ENCODE assay signal across 8 mouse cellular contexts in the genomic region with DNA sequence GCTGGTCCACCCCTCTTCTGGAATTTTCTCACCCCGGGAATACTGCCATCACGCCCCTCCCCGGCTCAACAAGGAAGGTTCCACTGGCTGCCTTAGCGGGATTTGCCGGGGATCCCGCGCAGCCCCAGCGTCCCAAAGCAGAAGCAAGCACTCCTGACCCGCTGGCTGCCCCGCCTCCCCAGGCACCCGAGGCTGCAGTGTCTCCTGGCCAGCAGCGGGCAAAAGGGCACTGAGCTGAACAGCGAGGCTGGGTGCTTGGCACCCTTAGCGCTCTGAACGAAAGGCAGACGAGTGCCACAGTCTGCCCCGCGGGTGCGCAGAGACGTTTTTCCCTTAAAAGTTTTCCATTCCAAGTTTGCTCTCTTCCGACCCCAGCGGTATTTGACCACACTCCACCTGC. TPM values are rescaled to one million over a fixed set of nuclear protein-coding genes. Genes with fewer than 3 reads are reported as not detected.
DNase-seq lines count a peak whose midpoint lies in the region; ATAC-seq and TF ChIP-seq lines count a peak whose summit lies in the region.
"Had no signal": no experiment of that assay in that cellular context is flagged by ENCODE, and none has a peak within 500 bp of the region (broad histone marks: within the 10 kb centered on the region; RNA-seq: fewer than 3 reads in every experiment).

No protein-coding gene starts in this region.

- 0 out of 2 replicates have a peak, but pooled peaks have one; percentile 21 for ATAC-seq in intestine, embryonic 15.5 days
- no peak for ATAC-seq in liver, embryonic 13.5 days (ENCODE audit: low read depth)

- no peak overlapping the region for H3K9ac ChIP-seq in ES-E14 (ENCODE audit: insufficient read depth, low read depth, low read length, poor library complexity, severe bottlenecking)
- peak overlapping the region; percentile 53 for H3K9ac ChIP-seq in intestine, embryonic 15.5 days
- peak overlapping the region; percentile 43; the same call in 1 of the 2 replicates for H3K9ac ChIP-seq in liver, embryonic 13.5 days

- WGBS in intestine, embryonic 15.5 days: 1% methylated on average over 22 of the region's 22 CpGs
- 2% methylated on average over 22 of the region's 22 CpGs for WGBS in liver, embryonic 13.5 days (ENCODE audit: insufficient replicate concordance)

- peaks cover 0 to 5% of the 10 kb centered on the region in 2 experiments; a peak in 1 of 4 replicates for H3K4me1 ChIP-seq in ES-E14 (ENCODE audit: control insufficient read depth in 2 of 2, insufficient read depth in 2 of 2, low read length in 2 of 2, poor library complexity in 1 of 2)
- H3K4me1 ChIP-seq in intestine, embryonic 15.5 days (replicated peaks): peaks cover 20% of the 10 kb centered on the region
- H3K4me1 ChIP-seq in liver, embryonic 13.5 days (replicated peaks): peaks cover 15% of the 10 kb centered on the region

- no peak for TF ChIP-seq POLR2A in myocyte (IDR thresholded peaks at IDR 0.05; ENCODE audit: insufficient read length, low read depth)

- peak overlapping the region; percentile 49 to 62; a peak in 3 of 4 replicates for H3K4me3 ChIP-seq in ES-E14 (ENCODE audit: insufficient read depth in 1 of 2, low read depth in 1 of 2, low read length in 2 of 2, poor library complexity in 1 of 2, severe bottlenecking in 1 of 2)
- peak overlapping the region; percentile 51 for H3K4me3 ChIP-seq in intestine, embryonic 15.5 days (replicated peaks)
- peak overlapping the region; percentile 51 for H3K4me3 ChIP-seq in liver, embryonic 13.5 days (replicated peaks)
- H3K4me3 ChIP-seq in myocyte: peak overlapping the region; percentile 45

- H3ac ChIP-seq in myocyte (ENCODE audit: control insufficient read depth, insufficient read length): no peak overlapping the region

- H3K9me3 ChIP-seq in ES-E14 (ENCODE audit: control insufficient read depth, insufficient read depth, low read depth, low read length): no peaks in the 10 kb centered on the region
- no peaks in the 10 kb centered on the region for H3K9me3 ChIP-seq in intestine, embryonic 15.5 days
- no peaks in the 10 kb centered on the region for H3K9me3 ChIP-seq in liver, embryonic 13.5 days (replicated peaks)

- in situ Hi-C loops in ES-E14 (cut with MboI; ENCODE audit: low sequenced_read_pairs in 2 of 2, unreplicated experiment in 2 of 2): no loop called here

- no peak overlapping the region for H3K27ac ChIP-seq in ES-E14 (ENCODE audit: insufficient read depth, low read depth, low read length, poor library complexity, severe bottlenecking)
- 0 out of 2 replicates have a peak overlapping the region, but pooled peaks have one; percentile 17 for H3K27ac ChIP-seq in intestine, embryonic 15.5 days
- no peak overlapping the region for H3K27ac ChIP-seq in liver, embryonic 13.5 days

- H3K36me3 ChIP-seq in ES-E14 (ENCODE audit: control insufficient read depth, insufficient read depth, low read length, poor library complexity, severe bottlenecking): no peaks in the 10 kb centered on the region
- no peaks in the 10 kb centered on the region for H3K36me3 ChIP-seq in intestine, embryonic 15.5 days
- H3K36me3 ChIP-seq in liver, embryonic 13.5 days: no peaks in the 10 kb centered on the region
- H3K36me3 ChIP-seq in myocyte (ENCODE audit: control insufficient read depth, insufficient read depth): no peaks in the 10 kb centered on the region

- peaks cover 29% of the 10 kb centered on the region for H3K27me3 ChIP-seq in intestine, embryonic 15.5 days (replicated peaks)
- peaks cover 73% of the 10 kb centered on the region for H3K27me3 ChIP-seq in liver, embryonic 13.5 days
- H3K27me3 ChIP-seq in myocyte (ENCODE audit: control insufficient read depth, insufficient read depth, insufficient read length): no peaks in the 10 kb centered on the region

- H3K4me2 ChIP-seq in intestine, embryonic 15.5 days (replicated peaks): peak overlapping the region; percentile 97
- peak overlapping the region; percentile 62 for H3K4me2 ChIP-seq in liver, embryonic 13.5 days
- peak overlapping the region; percentile 100 for H3K4me2 ChIP-seq in myocyte (ENCODE audit: low read depth)

- peak; percentile 19 for DNase-seq in ES-E14 (ENCODE audit: low read depth, low spot score)
- peak; percentile 47 for DNase-seq in adrenal gland, postnatal 25 days
- peak; percentile 24 for DNase-seq in gastrocnemius, postnatal 25 days
- DNase-seq in liver, embryonic 13.5 days: no peak
- DNase-seq in natural killer cell, adult 2 months (ENCODE audit: low spot score in 2 of 2): no peak

- H3K79me2 ChIP-seq in myocyte (ENCODE audit: control insufficient read depth, insufficient read depth): no peaks in the 10 kb centered on the region

TF ChIP-seq in ES-E14, 5 proteins besides CTCF, POLR2A, EP300 and RAD21:
- TF ChIP-seq MAFK (IDR thresholded peaks at IDR 0.05; ENCODE audit: insufficient read depth, low read depth, low read length): no peak
- no peak for TF ChIP-seq ZNF384 (IDR thresholded peaks at IDR 0.05; ENCODE audit: low read depth, low read length)
- TF ChIP-seq ZC3H11A (IDR thresholded peaks at IDR 0.05; ENCODE audit: borderline replicate concordance, low read depth, low read length): no peak
- no peak for TF ChIP-seq CHD2 (IDR thresholded peaks at IDR 0.05; ENCODE audit: low read depth, low read length)
- no peak for TF ChIP-seq HCFC1 (IDR thresholded peaks at IDR 0.05; ENCODE audit: borderline replicate concordance, insufficient read depth, low read length)
TF ChIP-seq in ES-E14: peak in this region for 0.

TF ChIP-seq in myocyte, 11 proteins besides CTCF, POLR2A, EP300 and RAD21:
- TF ChIP-seq SRF (IDR thresholded peaks at IDR 0.05; ENCODE audit: control insufficient read depth, insufficient read length, low read depth) (no peak), MAX (IDR thresholded peaks at IDR 0.05; ENCODE audit: low read depth) (no peak), TCF3 (IDR thresholded peaks at IDR 0.05; ENCODE audit: insufficient read length, low read depth) (no peak), USF1 (IDR thresholded peaks at IDR 0.05; ENCODE audit: low read depth) (no peak), TCF12 (IDR thresholded peaks at IDR 0.05; ENCODE audit: insufficient read depth, poor library complexity, severe bottlenecking) (no peak), POLR2AphosphoS2 (IDR thresholded peaks at IDR 0.05; ENCODE audit: insufficient read length, low read depth) (no peak), REST (IDR thresholded peaks at IDR 0.05; ENCODE audit: insufficient read depth, insufficient read length) (no peak), MYOD1 (IDR thresholded peaks at IDR 0.05; ENCODE audit: control insufficient read depth in 1 of 3, insufficient read length in 2 of 3, low read depth in 2 of 3) (no peak), CEBPB (IDR thresholded peaks at IDR 0.05; ENCODE audit: insufficient read depth, poor library complexity, severe bottlenecking) (no peak), MYOG (IDR thresholded peaks at IDR 0.05; ENCODE audit: control insufficient read depth in 1 of 3, insufficient read depth in 1 of 3, insufficient read length in 2 of 3, low read depth in 2 of 3) (no peak)

RNA-seq across cellular contexts. Expression of a gene that starts 2.1 kb away (rescaled TPM):
- total RNA-seq in ES-E14 (2012; rRNA removed): 3.5 and 6.3 TPM in 2 replicates
- 1.5 and 2.0 TPM in 2 replicates for total RNA-seq in adrenal gland, postnatal 25 days (2021)
- 1 to 10 TPM; 2.1 to 3.2 TPM for total RNA-seq in gastrocnemius, postnatal 25 days (2021)
- 20.6 and 22.3 TPM in 2 replicates for polyA plus RNA-seq in intestine, embryonic 15.5 days (2015; fragmentation: Nextera tagmentation; extraction: Ambion mirVana)
- polyA plus RNA-seq in liver, embryonic 13.5 days (2015; fragmentation: Nextera tagmentation; extraction: Ambion mirVana): 5.8 and 7.3 TPM in 2 replicates
- 4.6 TPM for polyA plus RNA-seq in myocyte (2012; fragmentation: generic; extraction: Trizol)
- total RNA-seq: neutrophil, adult 5-6 weeks had no signal

RNA-seq across cellular contexts. Expression of a gene that starts 58.2 kb away (rescaled TPM):
- total RNA-seq in ES-E14 (2012; rRNA removed): 1.2 and 3.5 TPM in 2 replicates
- not detected in 2 replicates for total RNA-seq in adrenal gland, postnatal 25 days (2021)
- total RNA-seq in gastrocnemius, postnatal 25 days (2021): not detected
- not detected in 2 replicates for polyA plus RNA-seq in intestine, embryonic 15.5 days (2015; fragmentation: Nextera tagmentation; extraction: Ambion mirVana)
- polyA plus RNA-seq in liver, embryonic 13.5 days (2015; fragmentation: Nextera tagmentation; extraction: Ambion mirVana): not detected in 2 replicates
- polyA plus RNA-seq in myocyte (2012; fragmentation: generic; extraction: Trizol): not detected

Comparison
In these comparisons a context has a peak if more than half of its experiments do, and no peak if none do; other contexts are left out.
1. DNase-seq: peak in ES-E14 (single experiment), adrenal gland, postnatal 25 days (single experiment) and gastrocnemius, postnatal 25 days (single experiment); none in liver, embryonic 13.5 days (single experiment) and natural killer cell, adult 2 months (0 of 2).
2. Peak in every context shown above with its lines, with median percentiles within 50 percentile points of each other: H3K4me3 ChIP-seq and H3K4me2 ChIP-seq.